24 mouse cellular contexts compared by ENCODE assay signal in genomic region chr8:111782161-111782560, GRCm38 (mm10). TPM values are rescaled to one million over a fixed set of nuclear protein-coding genes. Genes with fewer than 3 reads are reported as not detected.
A peak's percentile ranks its signal among the peaks of the same experiment; 100 is the strongest.
DNase-seq lines count a peak whose midpoint lies in the region; ATAC-seq and TF ChIP-seq lines count a peak whose summit lies in the region.
"Had no signal": no experiment of that assay in that cellular context is flagged by ENCODE, and none has a peak within 500 bp of the region (broad histone marks: within the 10 kb centered on the region; RNA-seq: fewer than 3 reads in every experiment).

No protein-coding gene starts in this region.

- WGBS in hindbrain, embryonic 10.5 days = 89% methylated on average over 2 of the region's 2 CpGs
- WGBS in hindbrain, embryonic 14.5 days = 87% methylated on average over 2 of the region's 2 CpGs
- 92% methylated on average over 2 of the region's 2 CpGs for WGBS in midbrain, embryonic 10.5 days
- 94% methylated on average over 2 of the region's 2 CpGs for WGBS in midbrain, embryonic 14.5 days

- no peak for TF ChIP-seq EP300 in ES-Bruce4 (IDR thresholded peaks at IDR 0.05; ENCODE audit: insufficient read depth, low read depth, low read length)

- no peaks in the 10 kb centered on the region for H3K9me3 ChIP-seq in hindbrain, embryonic 10.5 days
- H3K9me3 ChIP-seq in hindbrain, embryonic 14.5 days (ENCODE audit: control insufficient read depth, low read length) = no peaks in the 10 kb centered on the region
- H3K9me3 ChIP-seq in midbrain, embryonic 10.5 days (replicated peaks) = no peaks in the 10 kb centered on the region
- H3K9me3 ChIP-seq in midbrain, embryonic 14.5 days (ENCODE audit: control insufficient read depth, low read length) = no peaks in the 10 kb centered on the region
- H3K9me3 ChIP-seq in ES-Bruce4 (replicated peaks; ENCODE audit: control insufficient read depth, insufficient read depth, low read length, poor library complexity, severe bottlenecking) = no peaks in the 10 kb centered on the region
- H3K9me3 ChIP-seq: embryonic facial prominence, embryonic 12.5 days; embryonic facial prominence, embryonic 15.5 days; hindbrain, embryonic 15.5 days had no signal

- TF ChIP-seq CTCF in ES-Bruce4 (IDR thresholded peaks at IDR 0.05; ENCODE audit: low read depth, low read length) = no peak

- no peak overlapping the region for H3K9ac ChIP-seq in hindbrain, embryonic 14.5 days
- no peak overlapping the region for H3K9ac ChIP-seq in midbrain, embryonic 14.5 days (replicated peaks; ENCODE audit: low read length)
- no peak overlapping the region for H3K9ac ChIP-seq in ES-Bruce4 (ENCODE audit: low read depth, poor library complexity, severe bottlenecking)
- H3K9ac ChIP-seq: embryonic facial prominence, embryonic 12.5 days; embryonic facial prominence, embryonic 15.5 days; forebrain, postnatal 0 days; hindbrain, embryonic 15.5 days had no signal

- H3K4me1 ChIP-seq in hindbrain, embryonic 10.5 days (replicated peaks) = peaks cover 22% of the 10 kb centered on the region
- H3K4me1 ChIP-seq in hindbrain, embryonic 14.5 days (replicated peaks; ENCODE audit: control insufficient read depth, insufficient read depth, low read length) = peaks cover 27% of the 10 kb centered on the region
- H3K4me1 ChIP-seq in midbrain, embryonic 10.5 days = peaks cover 33% of the 10 kb centered on the region
- H3K4me1 ChIP-seq in midbrain, embryonic 14.5 days (ENCODE audit: control insufficient read depth, insufficient read depth, low read length) = peaks cover 21% of the 10 kb centered on the region
- peaks cover 6% of the 10 kb centered on the region for H3K4me1 ChIP-seq in ES-Bruce4 (ENCODE audit: control insufficient read depth, insufficient read depth, low read length)

- 0 out of 2 replicates have a peak overlapping the region, but pooled peaks have one; percentile 71 for H3K27ac ChIP-seq in hindbrain, embryonic 10.5 days
- no peak overlapping the region for H3K27ac ChIP-seq in hindbrain, embryonic 14.5 days
- H3K27ac ChIP-seq in midbrain, embryonic 10.5 days (replicated peaks) = peak overlapping the region; percentile 28; the same call in 1 of the 2 replicates
- no peak overlapping the region for H3K27ac ChIP-seq in midbrain, embryonic 14.5 days (replicated peaks; ENCODE audit: low read depth, low read length)
- peak overlapping the region; percentile 26; the same call in 1 of the 2 replicates for H3K27ac ChIP-seq in ES-Bruce4 (ENCODE audit: insufficient read depth, low read length)
- H3K27ac ChIP-seq: embryonic facial prominence, embryonic 12.5 days; embryonic facial prominence, embryonic 15.5 days; hindbrain, embryonic 15.5 days had no signal

- ATAC-seq in hindbrain, embryonic 14.5 days (ENCODE audit: low FRiP score) = no peak
- no peak for ATAC-seq in midbrain, embryonic 14.5 days (ENCODE audit: low FRiP score, low TSS enrichment)
- ATAC-seq: forebrain, embryonic 14.5 days; forebrain, postnatal 0 days; inflammation-experienced regulatory T-cells, adult 6 months had no signal

- no peak overlapping the region for H3K4me2 ChIP-seq in hindbrain, embryonic 14.5 days (replicated peaks)
- no peak overlapping the region for H3K4me2 ChIP-seq in midbrain, embryonic 14.5 days (ENCODE audit: low read length)
- H3K4me2 ChIP-seq: embryonic facial prominence, embryonic 12.5 days; embryonic facial prominence, embryonic 15.5 days; heart, embryonic 11.5 days; hindbrain, embryonic 15.5 days had no signal

- H3K36me3 ChIP-seq in hindbrain, embryonic 10.5 days = peaks cover 21% of the 10 kb centered on the region
- H3K36me3 ChIP-seq in hindbrain, embryonic 14.5 days (replicated peaks; ENCODE audit: control insufficient read depth, insufficient read depth) = no peaks in the 10 kb centered on the region
- H3K36me3 ChIP-seq in midbrain, embryonic 10.5 days = peaks cover 21% of the 10 kb centered on the region
- no peaks in the 10 kb centered on the region for H3K36me3 ChIP-seq in midbrain, embryonic 14.5 days (ENCODE audit: control insufficient read depth, insufficient read depth, low read length)
- peaks cover 22% of the 10 kb centered on the region for H3K36me3 ChIP-seq in ES-Bruce4 (ENCODE audit: control insufficient read depth, insufficient read depth, low read length, poor library complexity, severe bottlenecking)
- H3K36me3 ChIP-seq: hindbrain, embryonic 15.5 days had no signal

- no peaks in the 10 kb centered on the region for H3K27me3 ChIP-seq in hindbrain, embryonic 10.5 days (ENCODE audit: insufficient read depth, poor library complexity, severe bottlenecking)
- no peaks in the 10 kb centered on the region for H3K27me3 ChIP-seq in hindbrain, embryonic 14.5 days (ENCODE audit: control insufficient read depth, insufficient read depth, low read length)
- H3K27me3 ChIP-seq in midbrain, embryonic 10.5 days (ENCODE audit: low read depth, poor library complexity, severe bottlenecking) = no peaks in the 10 kb centered on the region
- no peaks in the 10 kb centered on the region for H3K27me3 ChIP-seq in midbrain, embryonic 14.5 days (ENCODE audit: control insufficient read depth, insufficient read depth, low read length)
- no peaks in the 10 kb centered on the region for H3K27me3 ChIP-seq in ES-Bruce4 (ENCODE audit: control insufficient read depth, insufficient read depth, low read length, poor library complexity, severe bottlenecking)
- H3K27me3 ChIP-seq: CH12.LX; embryonic facial prominence, embryonic 12.5 days; embryonic facial prominence, embryonic 15.5 days; hindbrain, embryonic 15.5 days had no signal

- H3K4me3 ChIP-seq in hindbrain, embryonic 10.5 days = no peak overlapping the region
- H3K4me3 ChIP-seq in hindbrain, embryonic 14.5 days (replicated peaks; ENCODE audit: low read length) = no peak overlapping the region
- H3K4me3 ChIP-seq in midbrain, embryonic 10.5 days = no peak overlapping the region
- no peak overlapping the region for H3K4me3 ChIP-seq in midbrain, embryonic 14.5 days (replicated peaks; ENCODE audit: low read depth, low read length)
- no peak overlapping the region for H3K4me3 ChIP-seq in ES-Bruce4 (ENCODE audit: low read depth, low read length)
- H3K4me3 ChIP-seq: embryonic facial prominence, embryonic 12.5 days; embryonic facial prominence, embryonic 15.5 days; gastrocnemius, adult 2 months; hindbrain, embryonic 15.5 days had no signal

- no peak for DNase-seq in hindbrain, embryonic 10.5 days (ENCODE audit: low spot score)
- no peak for DNase-seq in hindbrain, embryonic 14.5 days (ENCODE audit: low spot score)
- DNase-seq in midbrain, embryonic 10.5 days (ENCODE audit: low spot score) = no peak
- DNase-seq in midbrain, embryonic 14.5 days = no peak
- DNase-seq in induced T-regulatory cell, adult 2 months (ENCODE audit: low read depth) = peak; percentile 18
- DNase-seq in layer of hippocampus, adult 9-11 months = no peak
- DNase-seq: adrenal gland, postnatal 10 days; B cell, adult 2 months; cerebellum, adult 11 months; cerebellum, adult 2 months; cerebellum, adult 9-11 months; cerebellum, postnatal 25 days; forebrain, postnatal 0 days; gastrocnemius, adult 2 months; gastrocnemius, postnatal 14 days; heart, adult 11 months had no signal

- TF ChIP-seq POLR2A in ES-Bruce4 (IDR thresholded peaks at IDR 0.05; ENCODE audit: insufficient read depth, low read length) = no peak

RNA-seq across cellular contexts. Expression of gene Bcar1, which starts 38.6 kb away (rescaled TPM):
- polyA plus RNA-seq in hindbrain, embryonic 10.5 days (2016; fragmentation: Nextera tagmentation; extraction: Ambion mirVana) = 61.6 and 63.9 TPM in 2 replicates
- 49.1 and 52.1 TPM in 2 replicates for polyA plus RNA-seq in hindbrain, embryonic 14.5 days (2014; fragmentation: Nextera tagmentation; extraction: Ambion mirVana)
- polyA plus RNA-seq in midbrain, embryonic 10.5 days (2016; fragmentation: Nextera tagmentation; extraction: Ambion mirVana) = 52.4 and 53.7 TPM in 2 replicates
- polyA plus RNA-seq in midbrain, embryonic 14.5 days (2014; fragmentation: Nextera tagmentation; extraction: Ambion mirVana) = 43.7 and 52.7 TPM in 2 replicates
- polyA plus RNA-seq in ES-Bruce4 (2011; ENCODE audit: insufficient read depth, insufficient read length, low read depth, missing spikeins) = 59.8 and 64.6 TPM in 2 replicates

Comparison
In these comparisons a context has a peak if more than half of its experiments do, and no peak if none do; other contexts are left out.
1. H3K27ac ChIP-seq: peak in hindbrain, embryonic 10.5 days (single experiment), midbrain, embryonic 10.5 days (single experiment) and ES-Bruce4 (single experiment); none in hindbrain, embryonic 14.5 days (single experiment) and midbrain, embryonic 14.5 days (single experiment).